Mouse (Mus musculus): ENCODE data around the gene Ddx1. TPM values are rescaled to one million over a fixed set of nuclear protein-coding genes. Genes with fewer than 3 reads are reported as not detected.
A peak's percentile ranks its signal among the peaks of the same experiment; 100 is the strongest.

Ddx1 gene
- total RNA-seq, 2 experiments from 2014 or later: 115 to 126 TPM

DNA sequence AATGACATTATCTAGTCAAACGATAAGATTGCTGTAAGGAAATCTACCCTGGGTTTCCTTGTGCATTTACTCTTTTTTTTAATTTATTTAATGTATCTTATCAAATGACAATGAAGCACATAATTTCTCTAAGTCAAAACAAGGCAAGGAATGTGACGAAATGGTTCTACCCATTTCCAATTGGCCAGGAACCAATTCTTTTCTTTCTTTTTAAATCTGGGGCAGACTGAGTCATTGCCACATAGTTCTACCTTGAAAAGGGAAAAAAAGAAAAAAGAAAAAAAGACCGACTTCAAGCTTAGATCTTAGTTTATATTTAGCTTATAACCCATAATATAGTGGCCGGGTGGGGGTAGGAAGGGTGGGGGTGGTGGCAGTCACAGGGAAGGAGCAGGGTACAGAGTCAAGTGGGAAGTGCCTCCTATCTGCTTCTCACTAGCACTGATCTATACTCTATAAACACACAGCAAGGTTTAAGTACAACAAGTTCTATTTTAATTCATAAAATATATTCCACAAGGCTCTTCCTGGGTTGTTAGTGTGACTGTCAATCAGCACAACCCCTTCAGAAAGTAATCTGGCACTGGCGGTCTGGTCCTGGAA, 32.4 kb downstream of the Ddx1 start:
- no peak for TF ChIP-seq CTCF (conservative IDR thresholded peaks at IDR 0.05)
- no peak for DNase-seq (ENCODE audit: low spot score in 2 of 2)
- Histone ChIP-seq H3K4me3 (no peak overlapping the region), H3K27ac (no peak overlapping the region)

DNA sequence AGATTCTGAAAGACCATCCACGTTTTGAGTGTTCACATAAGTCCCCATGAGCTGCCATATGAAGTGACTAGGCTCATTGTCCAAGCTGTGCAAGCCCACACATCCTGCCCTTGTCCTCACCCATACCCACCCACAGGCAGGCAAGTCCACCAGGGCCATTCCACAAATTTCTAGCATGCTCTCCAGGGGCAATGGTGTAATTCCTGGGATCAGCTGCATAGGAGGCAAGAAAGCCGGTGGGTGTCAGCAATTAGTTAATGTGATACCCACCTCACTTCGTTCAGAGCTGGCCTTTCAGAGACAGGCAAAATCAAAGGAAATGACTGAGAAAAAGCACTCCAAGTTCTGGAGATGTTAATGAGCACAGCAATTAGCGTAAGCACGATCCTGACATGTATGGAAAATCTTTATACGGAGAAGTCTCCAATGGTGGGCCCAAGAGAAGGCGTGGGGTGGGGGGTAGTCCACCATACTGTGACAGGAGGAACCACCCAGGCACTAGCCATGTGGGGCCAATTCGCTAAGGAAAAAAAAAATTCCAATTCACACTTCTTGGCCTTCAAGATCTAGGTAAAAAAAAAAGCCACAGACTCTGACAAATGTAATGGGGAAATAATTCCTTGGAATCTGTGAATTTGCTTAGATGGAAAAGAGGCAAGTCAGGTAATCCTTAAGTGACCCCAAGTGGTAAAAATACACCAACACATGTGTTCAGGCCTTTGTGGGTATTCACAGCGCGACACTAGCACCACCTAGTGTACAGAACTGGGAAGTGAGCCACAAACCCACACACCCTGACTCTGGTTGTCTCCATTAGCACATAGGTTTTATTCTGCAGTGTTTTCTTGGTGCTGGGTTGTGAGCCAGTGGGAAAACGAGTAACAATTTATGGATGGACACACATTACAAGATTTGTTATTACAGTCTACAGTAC, 34.4 kb downstream of the Ddx1 start:
- Histone ChIP-seq H3K4me3 (no peak overlapping the region), H3K27ac (peak overlapping the region; percentile 18; the same call in 1 of the 2 replicates)
- peak; percentile 99 for TF ChIP-seq CTCF (conservative IDR thresholded peaks at IDR 0.05)
- peak; percentile 84 to 90 for DNase-seq (ENCODE audit: low spot score in 2 of 2)

DNA sequence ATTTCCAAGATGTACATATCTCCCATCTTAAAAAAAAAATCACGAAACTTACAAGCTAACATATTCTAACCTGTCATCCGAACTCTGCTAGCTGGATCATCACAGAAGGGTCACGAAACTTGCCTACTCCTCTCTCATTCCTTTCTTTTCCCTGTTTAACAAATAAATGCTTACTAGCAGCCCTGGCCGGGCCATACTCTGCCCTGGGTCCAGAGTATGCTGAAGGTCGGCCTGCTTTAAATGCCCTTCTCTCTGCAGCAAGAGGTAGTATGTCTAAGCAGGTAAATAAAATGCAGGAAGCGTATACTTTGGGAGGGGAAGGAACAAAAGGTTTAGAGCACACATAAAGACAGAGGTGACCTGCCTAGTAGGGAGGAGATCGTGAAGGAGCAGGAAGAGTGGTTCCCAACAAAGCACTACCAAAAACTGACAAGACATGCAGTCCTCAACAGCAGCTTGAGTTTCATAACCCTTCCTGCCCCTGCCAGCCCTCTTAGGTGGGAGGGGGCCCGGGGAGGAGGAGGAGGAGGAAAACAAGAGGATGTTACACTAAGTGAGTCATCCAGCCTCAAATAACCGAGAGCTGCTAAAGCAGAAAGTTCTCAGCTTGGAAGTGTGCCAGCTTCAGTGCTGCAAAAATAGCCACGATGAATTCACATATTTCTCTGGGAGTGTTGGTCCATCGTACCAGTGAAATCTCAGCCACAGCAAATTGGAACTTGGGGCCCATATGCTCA, 37.1 kb downstream of the Ddx1 start:
- Histone ChIP-seq H3K27ac (peak overlapping the region; percentile 11; the same call in 1 of the 2 replicates), H3K4me3 (no peak overlapping the region)
- peak; percentile 41 to 46 for DNase-seq (ENCODE audit: low spot score in 2 of 2)
- TF ChIP-seq CTCF (conservative IDR thresholded peaks at IDR 0.05): no peak

DNA sequence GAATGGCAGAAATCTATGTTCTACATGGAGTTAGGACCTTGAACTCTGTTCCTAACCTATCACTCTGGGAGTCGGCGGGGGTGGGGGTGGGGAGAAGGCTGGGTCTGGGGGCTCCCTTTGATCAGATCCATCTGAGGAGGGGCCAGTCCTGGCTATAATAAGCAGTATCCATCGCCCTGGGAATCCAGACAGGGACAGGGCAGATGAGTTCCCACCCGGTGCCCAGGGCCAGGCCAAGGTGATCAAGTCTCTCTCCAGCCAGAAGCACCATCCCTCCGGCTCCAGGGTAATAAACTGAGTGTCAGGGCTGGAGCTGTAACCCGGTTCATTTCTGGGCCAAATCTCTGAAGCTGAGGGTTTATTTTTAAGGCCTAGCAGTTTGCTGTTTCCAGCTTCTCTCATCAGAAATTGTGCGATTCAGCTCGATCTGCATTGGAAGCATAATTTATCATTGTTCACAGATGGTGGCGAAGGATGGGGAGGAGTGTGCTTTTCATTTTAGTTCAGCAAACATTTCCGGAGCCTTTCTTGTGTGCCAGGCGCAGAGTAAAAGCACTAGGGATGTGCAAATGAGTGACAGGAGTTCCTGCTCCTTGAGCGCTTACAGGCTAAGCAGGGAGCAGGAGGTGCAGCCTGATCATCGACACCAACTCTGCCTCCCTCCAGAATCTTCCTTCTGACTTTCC, 39.2 kb downstream of the Ddx1 start:
- H3K4me3 ChIP-seq: no peak overlapping the region
- peak; percentile 63 to 87 for DNase-seq (ENCODE audit: low spot score in 2 of 2)
- peak overlapping the region; percentile 82 for H3K27ac ChIP-seq
- TF ChIP-seq CTCF (conservative IDR thresholded peaks at IDR 0.05): no peak

DNA sequence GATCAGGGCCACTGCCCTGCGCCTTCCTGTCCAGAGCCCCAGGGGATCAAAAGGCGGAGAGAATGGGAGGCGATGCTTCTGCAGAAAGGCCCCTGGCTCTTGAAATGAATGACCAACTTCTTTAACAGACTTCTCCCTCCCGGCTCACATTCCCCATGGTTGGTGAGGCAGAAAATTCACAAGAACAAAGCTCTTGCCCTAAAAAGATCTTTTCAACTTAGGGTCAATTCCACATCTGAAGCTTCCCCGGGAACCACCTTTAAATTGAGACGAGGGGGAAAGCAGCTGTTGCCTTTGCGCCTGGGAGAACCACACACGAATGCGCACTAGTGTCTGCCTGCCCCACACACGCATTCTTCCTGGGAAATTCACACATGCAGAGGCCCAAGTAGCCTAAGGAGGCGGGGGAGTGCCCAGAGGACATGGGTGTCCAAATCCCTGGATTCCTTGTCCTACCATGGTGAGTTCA, 40.0 kb downstream of the Ddx1 start:
- TF ChIP-seq CTCF (conservative IDR thresholded peaks at IDR 0.05): no peak
- no peak overlapping the region for H3K4me3 ChIP-seq
- DNase-seq (ENCODE audit: low spot score in 2 of 2): no peak
- H3K27ac ChIP-seq: peak overlapping the region; percentile 82

DNA sequence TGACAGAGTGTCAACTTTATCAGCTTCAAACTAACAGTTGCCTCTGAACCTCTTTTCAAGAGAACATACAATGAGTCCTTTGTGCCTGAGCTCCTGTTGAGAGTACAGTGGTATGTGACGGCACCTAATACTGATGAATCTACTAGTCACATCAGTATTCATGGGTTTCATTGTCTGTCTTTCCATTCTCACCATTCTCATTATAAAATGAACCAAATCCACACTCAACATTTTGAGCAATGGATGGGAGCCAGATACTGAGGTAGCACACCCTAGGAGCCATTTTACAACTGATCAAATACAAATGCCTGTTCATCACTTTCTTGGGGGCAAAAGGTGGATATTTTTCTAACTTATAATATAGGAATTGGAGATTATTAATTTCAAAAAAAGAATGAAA, 40.5 kb downstream of the Ddx1 start:
- Histone ChIP-seq H3K27ac (no peak overlapping the region), H3K4me3 (no peak overlapping the region)
- no peak for TF ChIP-seq CTCF (conservative IDR thresholded peaks at IDR 0.05)
- DNase-seq (ENCODE audit: low spot score in 2 of 2): no peak

DNA sequence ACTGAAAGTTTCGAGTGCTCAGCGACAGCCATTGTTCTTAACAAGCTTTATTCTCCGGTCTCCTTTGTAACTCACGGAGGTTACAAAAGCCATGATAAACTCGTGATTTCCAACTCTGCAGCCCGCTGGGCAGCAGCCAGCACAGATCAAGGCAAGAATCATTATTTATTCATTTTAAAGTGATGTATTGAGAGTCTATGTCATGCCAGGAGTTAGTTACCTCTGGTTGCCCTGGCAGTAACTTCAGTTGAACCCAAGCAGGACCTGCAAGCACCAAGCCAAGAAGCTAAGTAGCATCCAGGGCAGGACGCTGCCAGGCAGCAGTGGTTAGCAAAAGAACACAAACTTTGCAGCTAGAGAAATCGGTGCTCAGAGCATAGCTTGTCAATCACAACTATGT, 41.9 kb downstream of the Ddx1 start:
- no peak for DNase-seq (ENCODE audit: low spot score in 2 of 2)
- Histone ChIP-seq H3K4me3 (no peak overlapping the region), H3K27ac (no peak overlapping the region)
- TF ChIP-seq CTCF (conservative IDR thresholded peaks at IDR 0.05): no peak

DNA sequence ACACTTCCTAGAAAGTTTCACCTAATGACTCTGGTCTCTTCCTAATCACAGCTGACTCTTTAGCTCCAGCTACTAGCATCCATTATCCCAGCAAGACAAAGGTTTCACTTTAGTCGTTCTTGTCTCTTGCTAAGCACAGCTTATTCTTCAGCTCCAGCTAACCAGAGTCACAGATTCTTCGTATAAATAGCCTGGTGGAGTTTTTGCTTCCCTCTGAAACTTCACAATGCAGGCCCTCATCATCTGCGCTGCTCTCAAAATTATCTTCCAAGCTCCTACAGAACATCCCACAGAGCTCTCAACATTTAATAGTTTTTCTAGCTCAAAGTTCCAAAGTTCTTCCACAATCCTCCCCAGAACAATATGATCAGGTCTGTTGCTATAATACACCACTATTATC, 43.3 kb downstream of the Ddx1 start:
- TF ChIP-seq CTCF (conservative IDR thresholded peaks at IDR 0.05): no peak
- no peak for DNase-seq (ENCODE audit: low spot score in 2 of 2)
- Histone ChIP-seq H3K27ac (no peak overlapping the region), H3K4me3 (no peak overlapping the region)

DNA sequence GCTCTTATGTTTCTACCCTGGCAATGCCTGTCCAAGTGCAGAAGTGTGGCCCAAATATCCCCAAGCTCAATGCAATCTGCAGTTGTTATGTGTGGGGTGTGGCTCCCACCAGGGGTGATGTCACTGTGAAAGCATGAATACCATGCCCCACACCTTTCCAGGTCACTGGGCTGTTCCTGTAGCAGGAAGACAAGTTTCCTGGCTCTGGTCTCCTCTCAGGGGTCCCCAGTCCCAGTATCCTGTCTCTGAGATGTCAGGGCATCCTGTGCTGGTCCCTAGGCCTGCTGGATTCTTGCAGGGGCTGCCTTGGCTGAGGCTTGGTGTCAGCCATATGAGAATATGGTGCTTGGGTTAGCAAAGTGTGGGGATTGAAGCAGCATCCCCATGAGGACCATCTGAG, 46.7 kb downstream of the Ddx1 start:
- DNase-seq (ENCODE audit: low spot score in 2 of 2): no peak
- Histone ChIP-seq H3K4me3 (no peak overlapping the region), H3K27ac (no peak overlapping the region)
- TF ChIP-seq CTCF (conservative IDR thresholded peaks at IDR 0.05): no peak

DNA sequence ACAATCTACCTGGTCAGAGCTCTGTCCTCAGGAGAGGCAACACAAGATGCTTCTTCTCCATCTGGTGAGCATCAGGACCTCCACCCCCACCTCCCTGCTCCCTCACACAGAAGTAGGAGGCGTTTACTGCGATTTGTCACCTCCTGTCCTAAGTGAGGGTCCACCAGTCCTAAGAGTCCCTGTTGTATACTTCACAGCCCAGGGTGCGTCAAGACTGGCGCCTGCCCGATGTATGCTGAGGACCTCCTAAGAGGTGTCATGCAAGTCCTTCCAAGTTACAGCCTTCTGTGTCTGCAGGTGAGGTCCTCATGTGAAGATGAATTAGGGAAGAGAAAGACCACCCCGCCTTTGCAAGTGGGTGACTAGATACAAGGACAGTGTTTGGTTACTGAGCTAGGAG, 48.4 kb downstream of the Ddx1 start:
- DNase-seq (ENCODE audit: low spot score in 2 of 2): no peak
- Histone ChIP-seq H3K4me3 (no peak overlapping the region), H3K27ac (no peak overlapping the region)
- no peak for TF ChIP-seq CTCF (conservative IDR thresholded peaks at IDR 0.05)

DNA sequence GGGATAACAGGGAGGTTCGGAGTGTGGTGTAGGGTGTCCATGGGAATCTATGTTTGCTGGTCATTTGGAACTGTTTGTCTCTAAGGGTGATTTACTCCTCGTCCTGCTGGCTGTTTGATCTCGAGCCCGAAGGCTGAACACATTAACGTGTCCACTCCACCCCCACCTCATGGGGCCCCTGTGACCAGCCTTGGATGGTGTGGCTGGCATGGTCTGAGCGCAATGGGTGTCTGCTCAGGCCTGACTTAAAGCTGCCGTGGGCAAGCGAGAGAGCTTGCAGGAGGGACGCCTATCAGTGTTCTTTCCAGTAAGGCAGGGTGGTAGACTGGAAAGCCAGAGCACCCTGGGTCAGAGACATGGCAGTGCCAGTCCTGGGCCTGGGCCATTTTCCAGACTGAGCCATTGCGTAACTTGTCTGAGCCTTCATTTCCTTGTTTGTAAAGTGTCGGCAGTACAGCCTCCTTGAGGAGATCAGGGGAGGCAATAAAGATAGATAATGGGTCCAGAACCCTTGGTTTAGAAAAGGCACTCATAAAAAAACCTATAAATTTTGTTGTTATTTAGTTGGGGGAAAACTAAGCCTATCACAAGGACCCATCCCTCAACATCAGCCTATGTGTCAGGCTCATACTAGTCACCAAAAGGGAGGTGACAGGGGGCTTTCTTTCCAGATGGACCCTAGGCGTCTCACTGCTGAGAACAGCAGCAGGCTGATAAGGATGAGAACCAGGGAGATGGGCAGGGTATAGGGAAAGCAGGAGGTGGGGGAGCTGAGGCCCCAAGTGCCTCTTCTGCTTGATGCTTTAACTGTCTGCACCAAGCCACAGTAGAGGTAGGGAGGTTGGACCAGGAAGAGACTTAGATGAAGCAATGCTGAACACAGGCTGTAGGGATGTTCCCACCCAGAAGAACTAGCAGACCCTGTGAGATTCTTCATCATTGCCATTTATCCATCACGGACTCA, 49.4 kb downstream of the Ddx1 start:
- TF ChIP-seq CTCF (conservative IDR thresholded peaks at IDR 0.05): no peak
- Histone ChIP-seq H3K27ac (no peak overlapping the region), H3K4me3 (no peak overlapping the region)
- DNase-seq (ENCODE audit: low spot score in 2 of 2): no peak
